ENCODE assay signal across 8 mouse cellular contexts in genomic region chr17:40879924-40880691, GRCm38 (mm10). TPM values are rescaled to one million over a fixed set of nuclear protein-coding genes. Genes with fewer than 3 reads are reported as not detected.
DNase-seq lines count a peak whose midpoint lies in the region; ATAC-seq and TF ChIP-seq lines count a peak whose summit lies in the region.

Gene 9130008F23Rik, minus strand, starts transcription at chr17:40880559.

- H3K4me3 ChIP-seq in layer of hippocampus, adult 2 months, result peak within 1 kb of the TSS; percentile 61
- peak within 1 kb of the TSS; percentile 97 for H3K4me3 ChIP-seq in brown adipose tissue, adult 24 weeks (ENCODE audit: insufficient read depth, low read depth, low read length)
- peak within 1 kb of the TSS; percentile 48 for H3K4me3 ChIP-seq in hindbrain, embryonic 12.5 days
- peak within 1 kb of the TSS; percentile 56 for H3K4me3 ChIP-seq in limb, embryonic 15.5 days
- H3K4me3 ChIP-seq in midbrain, embryonic 14.5 days (replicated peaks; ENCODE audit: low read depth, low read length), result peak within 1 kb of the TSS; percentile 44
- peak within 1 kb of the TSS; percentile 73 for H3K4me3 ChIP-seq in stomach, embryonic 15.5 days (replicated peaks)

- peak; percentile 81 for ATAC-seq in hindbrain, embryonic 12.5 days (ENCODE audit: low FRiP score)
- peak; percentile 79 for ATAC-seq in limb, embryonic 15.5 days (ENCODE audit: insufficient number of reproducible peaks, low FRiP score, low TSS enrichment, low read depth)
- peak; percentile 57 for ATAC-seq in midbrain, embryonic 14.5 days (ENCODE audit: low FRiP score, low TSS enrichment)
- peak; percentile 92 for ATAC-seq in stomach, embryonic 15.5 days (ENCODE audit: insufficient read depth, low FRiP score, low read depth)

- no peak for TF ChIP-seq CTCF in layer of hippocampus, adult 2 months (conservative IDR thresholded peaks at IDR 0.05)

- under 1% methylated on average over 40 of the region's 40 CpGs for WGBS in hindbrain, embryonic 12.5 days
- under 1% methylated on average over 40 of the region's 40 CpGs for WGBS in limb, embryonic 15.5 days
- WGBS in midbrain, embryonic 14.5 days, result under 1% methylated on average over 40 of the region's 40 CpGs
- WGBS in stomach, embryonic 15.5 days, result 0% methylated on average over 40 of the region's 40 CpGs

- H3K4me1 ChIP-seq in brown adipose tissue, adult 24 weeks (ENCODE audit: control insufficient read depth, insufficient read depth, insufficient read length, low read length), result peaks cover 9% of the 10 kb centered on the region
- H3K4me1 ChIP-seq in hindbrain, embryonic 12.5 days, result no peaks in the 10 kb centered on the region
- peaks cover 10% of the 10 kb centered on the region; the same call in 1 of the 2 replicates for H3K4me1 ChIP-seq in limb, embryonic 15.5 days
- H3K4me1 ChIP-seq in midbrain, embryonic 14.5 days (ENCODE audit: control insufficient read depth, insufficient read depth, low read length), result no peaks in the 10 kb centered on the region
- H3K4me1 ChIP-seq in stomach, embryonic 15.5 days, result no peaks in the 10 kb centered on the region

- no peaks in the 10 kb centered on the region for H3K9me3 ChIP-seq in hindbrain, embryonic 12.5 days (replicated peaks)
- no peaks in the 10 kb centered on the region for H3K9me3 ChIP-seq in limb, embryonic 15.5 days
- no peaks in the 10 kb centered on the region for H3K9me3 ChIP-seq in midbrain, embryonic 14.5 days (ENCODE audit: control insufficient read depth, low read length)
- no peaks in the 10 kb centered on the region for H3K9me3 ChIP-seq in stomach, embryonic 15.5 days

- no peak within 1 kb of the TSS for H3K27ac ChIP-seq in layer of hippocampus, adult 2 months
- peak within 1 kb of the TSS; percentile 46 for H3K27ac ChIP-seq in brown adipose tissue, adult 24 weeks (replicated peaks; ENCODE audit: low read depth, low read length)
- no peak within 1 kb of the TSS for H3K27ac ChIP-seq in hindbrain, embryonic 12.5 days
- no peak within 1 kb of the TSS for H3K27ac ChIP-seq in limb, embryonic 15.5 days
- no peak within 1 kb of the TSS for H3K27ac ChIP-seq in midbrain, embryonic 14.5 days (replicated peaks; ENCODE audit: low read depth, low read length)
- peak within 1 kb of the TSS; percentile 78 for H3K27ac ChIP-seq in stomach, embryonic 15.5 days

- H3K27me3 ChIP-seq in hindbrain, embryonic 12.5 days, result no peaks in the 10 kb centered on the region
- H3K27me3 ChIP-seq in limb, embryonic 15.5 days, result no peaks in the 10 kb centered on the region
- H3K27me3 ChIP-seq in midbrain, embryonic 14.5 days (ENCODE audit: control insufficient read depth, insufficient read depth, low read length), result no peaks in the 10 kb centered on the region
- no peaks in the 10 kb centered on the region for H3K27me3 ChIP-seq in stomach, embryonic 15.5 days (replicated peaks)

- H3K36me3 ChIP-seq in hindbrain, embryonic 12.5 days, result no peaks in the 10 kb centered on the region
- no peaks in the 10 kb centered on the region for H3K36me3 ChIP-seq in limb, embryonic 15.5 days
- H3K36me3 ChIP-seq in midbrain, embryonic 14.5 days (ENCODE audit: control insufficient read depth, insufficient read depth, low read length), result no peaks in the 10 kb centered on the region
- no peaks in the 10 kb centered on the region for H3K36me3 ChIP-seq in stomach, embryonic 15.5 days

- peak in 1 of 2 experiments; percentile 9 for DNase-seq in layer of hippocampus, adult 2 months (ENCODE audit: low spot score in 2 of 2)
- no peak for DNase-seq in layer of hippocampus, adult 8-10 months (ENCODE audit: low spot score in 2 of 2)
- DNase-seq in forelimb bud, embryonic 11.5 days (ENCODE audit: low read depth, low spot score), result peak; percentile 27
- peak; percentile 43 for DNase-seq in midbrain, embryonic 14.5 days

- H3K4me2 ChIP-seq in hindbrain, embryonic 12.5 days (replicated peaks), result peak within 1 kb of the TSS; percentile 78
- H3K4me2 ChIP-seq in limb, embryonic 15.5 days, result peak within 1 kb of the TSS; percentile 78
- peak within 1 kb of the TSS; percentile 86 for H3K4me2 ChIP-seq in midbrain, embryonic 14.5 days (ENCODE audit: low read length)
- peak within 1 kb of the TSS; percentile 80 for H3K4me2 ChIP-seq in stomach, embryonic 15.5 days

- H3K9ac ChIP-seq in hindbrain, embryonic 12.5 days, result peak within 1 kb of the TSS; percentile 44
- peak within 1 kb of the TSS; percentile 50 for H3K9ac ChIP-seq in limb, embryonic 15.5 days
- peak within 1 kb of the TSS; percentile 47 for H3K9ac ChIP-seq in midbrain, embryonic 14.5 days (replicated peaks; ENCODE audit: low read length)
- H3K9ac ChIP-seq in stomach, embryonic 15.5 days, result peak within 1 kb of the TSS; percentile 52

RNA-seq across cellular contexts. Expression of gene 9130008F23Rik, which starts in this region (rescaled TPM):
- total RNA-seq in layer of hippocampus, adult 2 months (2021), result under 1 TPM in 1 of 2 experiments, not detected in 1; 0.23 TPM
- total RNA-seq in layer of hippocampus, adult 8-10 months (2022), result under 1 TPM in 1 of 4 experiments, not detected in 3; 0.43 TPM
- polyA plus RNA-seq in brown adipose tissue, adult 24 weeks (2012; ENCODE audit: insufficient read depth, insufficient read length, missing spikeins), result 0.48 and 0.58 TPM in 2 replicates
- 0.81 and 1.2 TPM in 2 replicates for polyA plus RNA-seq in hindbrain, embryonic 12.5 days (2016; fragmentation: Nextera tagmentation; extraction: Ambion mirVana)
- polyA plus RNA-seq in limb, embryonic 15.5 days (2015; fragmentation: Nextera tagmentation; extraction: Ambion mirVana), result 2.0 and 2.7 TPM in 2 replicates
- 0.16 and 0.28 TPM in 2 replicates for polyA plus RNA-seq in midbrain, embryonic 14.5 days (2014; fragmentation: Nextera tagmentation; extraction: Ambion mirVana)
- polyA plus RNA-seq in stomach, embryonic 15.5 days (2015; fragmentation: Nextera tagmentation; extraction: Ambion mirVana), result 4.6 and 5.4 TPM in 2 replicates

Comparison
In these comparisons a context has a peak if more than half of its experiments do, and no peak if none do; other contexts are left out.
1. Peak in DNase-seq, ATAC-seq, H3K4me3 ChIP-seq, H3K9ac ChIP-seq and H3K4me2 ChIP-seq in midbrain, embryonic 14.5 days; RNA of the gene not detected or under 1 TPM.
2. H3K27ac ChIP-seq: peak in brown adipose tissue, adult 24 weeks (single experiment) and stomach, embryonic 15.5 days (single experiment); none in layer of hippocampus, adult 2 months (single experiment), hindbrain, embryonic 12.5 days (single experiment), limb, embryonic 15.5 days (single experiment) and midbrain, embryonic 14.5 days (single experiment).
3. H3K4me3 ChIP-seq: peak in every context shown above with its lines; median percentile 97 in brown adipose tissue, adult 24 weeks; 73 in stomach, embryonic 15.5 days; 61 in layer of hippocampus, adult 2 months; 56 in limb, embryonic 15.5 days; 48 in hindbrain, embryonic 12.5 days; 44 in midbrain, embryonic 14.5 days.
4. Peak in every context shown above with its lines, with median percentiles within 50 percentile points of each other: ATAC-seq, H3K4me2 ChIP-seq and H3K9ac ChIP-seq.